Mouse (Mus musculus) CH12.LX (cell line): ENCODE results near the gene Smim27. TPM values are rescaled to one million over a fixed set of nuclear protein-coding genes. Genes with fewer than 3 reads are reported as not detected.

Source experiments
- DNase-seq: peaks from one replicate; pipeline ENCODE4 v3.0.0-alpha.2; 2013; ENCODE audit errors: extremely low read depth
- H3K27ac ChIP-seq: 2 replicates; pipeline ENCODE4 v1.5.1; 2012; ENCODE audit warnings: low read depth, mild to moderate bottlenecking, control low read depth, moderate library complexity; ENCODE audit not compliant: insufficient read depth
- H3K27me3 ChIP-seq: replicated peaks from 2 replicates; pipeline ENCODE3; 2012; ENCODE audit warnings: inconsistent platforms
- H3K36me3 ChIP-seq, 2 experiments: replicated peaks in 1 of 2; 2 replicates each; pipeline versions ENCODE3 to v1.6.1; 2012; ENCODE audit warnings: inconsistent platforms in 1 of 2, low read length in 1 of 2, mild to moderate bottlenecking in 1 of 2, mixed read lengths in 1 of 2, moderate library complexity in 1 of 2; ENCODE audit not compliant: control insufficient read depth in 1 of 2, insufficient read depth in 1 of 2
- H3K4me1 ChIP-seq, 2 experiments: 2 replicates each; pipeline ENCODE4 v1.6.1; 2012; ENCODE audit warnings: inconsistent platforms in 1 of 2, moderate library complexity in 1 of 2; ENCODE audit not compliant: insufficient read depth in 2 of 2, control insufficient read depth in 1 of 2
- H3K4me2 ChIP-seq: 2 replicates; pipeline ENCODE4 v1.6.1; 2012; ENCODE audit warnings: low read depth, mild to moderate bottlenecking, control low read depth; ENCODE audit not compliant: poor library complexity, insufficient read depth, severe bottlenecking
- H3K4me3 ChIP-seq, 3 experiments: fragments of 150-350 bp in 1 of 3; sonication (generic) in 1 of 3; replicated peaks in 1 of 3; 2 replicates each; pipeline versions ENCODE3 to v1.5.1; 2011 to 2012; ENCODE audit warnings: low read depth in 2 of 3, low read length in 2 of 3, mild to moderate bottlenecking in 2 of 3, moderate library complexity in 2 of 3, control low read depth in 1 of 3, improper control_type of control experiment in 1 of 3, inconsistent platforms in 1 of 3, mixed read lengths in 1 of 3; ENCODE audit not compliant: poor library complexity in 1 of 3
- H3K79me2 ChIP-seq: replicated peaks from 2 replicates; pipeline ENCODE4 v1.6.1; 2012; ENCODE audit warnings: mild to moderate bottlenecking, moderate library complexity; ENCODE audit not compliant: control insufficient read depth, poor library complexity, insufficient read depth, severe bottlenecking; ENCODE audit errors: extremely low read depth
- H3K9ac ChIP-seq: 2 replicates; pipeline ENCODE4 v1.6.1; 2012; ENCODE audit warnings: low read depth, mild to moderate bottlenecking, control low read depth, moderate library complexity; ENCODE audit not compliant: insufficient read depth
- H3K9me3 ChIP-seq: replicated peaks from 2 replicates; pipeline ENCODE3; 2012; ENCODE audit warnings: low read length, inconsistent platforms, mixed read lengths
- CHD1 ChIP-seq: IDR thresholded peaks from 2 replicates; pipeline ENCODE4 v1.6.1; 2012; ENCODE audit warnings: low read depth, low read length, improper control_type of control experiment, inconsistent platforms
- CTCF ChIP-seq, 2 experiments: IDR thresholded peaks in 1 of 2; conservative IDR thresholded peaks in 1 of 2; 2 replicates each; pipeline ENCODE4 v1.5.1; 2011 to 2012; ENCODE audit warnings: low read depth in 2 of 2, low read length in 2 of 2, improper control_type of control experiment in 1 of 2, inconsistent platforms in 1 of 2, mild to moderate bottlenecking in 1 of 2, moderate library complexity in 1 of 2
- E2F4 ChIP-seq: IDR thresholded peaks from 2 replicates; pipeline ENCODE4 v1.6.1; 2011; ENCODE audit warnings: low read depth, low read length, improper control_type of control experiment; ENCODE audit not compliant: insufficient replicate concordance
- ELF1 ChIP-seq: IDR thresholded peaks from 2 replicates; pipeline ENCODE4 v1.6.1; 2014; ENCODE audit warnings: low read depth, mild to moderate bottlenecking, inconsistent platforms, low read length, improper control_type of control experiment
- ETS1 ChIP-seq: conservative IDR thresholded peaks from 2 replicates; pipeline ENCODE4 v1.6.1; 2012; ENCODE audit warnings: low read depth, mild to moderate bottlenecking, inconsistent platforms, low read length, improper control_type of control experiment, moderate library complexity
- HCFC1 ChIP-seq: IDR thresholded peaks from 2 replicates; pipeline ENCODE4 v1.6.1; 2012; ENCODE audit warnings: low read depth, mild to moderate bottlenecking, inconsistent platforms, low read length, improper control_type of control experiment
- IRF4 ChIP-seq: IDR thresholded peaks from 2 replicates; pipeline ENCODE4 v1.6.1; 2014; ENCODE audit warnings: low read depth, mild to moderate bottlenecking, inconsistent platforms, low read length, improper control_type of control experiment
- JUN ChIP-seq: IDR thresholded peaks from 2 replicates; pipeline ENCODE4 v1.6.1; 2011; ENCODE audit warnings: low read depth, mild to moderate bottlenecking, low read length, improper control_type of control experiment, moderate library complexity; ENCODE audit not compliant: insufficient read depth
- KAT2A ChIP-seq: IDR thresholded peaks from 2 replicates; pipeline ENCODE4 v1.6.1; 2012; ENCODE audit warnings: low read length, improper control_type of control experiment, inconsistent platforms; ENCODE audit not compliant: insufficient replicate concordance
- MAZ ChIP-seq: IDR thresholded peaks from 2 replicates; pipeline ENCODE4 v1.6.1; 2012; ENCODE audit warnings: low read depth, mild to moderate bottlenecking, inconsistent platforms, low read length, improper control_type of control experiment, moderate library complexity
- NELFE ChIP-seq: IDR thresholded peaks from 2 replicates; pipeline ENCODE4 v1.6.1; 2011; ENCODE audit warnings: low read depth, low read length, improper control_type of control experiment
- PAX5 ChIP-seq: IDR thresholded peaks from 2 replicates; pipeline ENCODE4 v1.6.1; 2012; ENCODE audit warnings: low read length, inconsistent platforms, mixed read lengths
- POLR2A ChIP-seq: IDR thresholded peaks from 2 replicates; pipeline ENCODE4 v1.6.1; 2011; ENCODE audit warnings: low read depth, mild to moderate bottlenecking, improper control_type of control experiment, low read length
- POLR2AphosphoS2 ChIP-seq: IDR thresholded peaks from 2 replicates; pipeline ENCODE4 v1.6.1; 2011; ENCODE audit warnings: low read depth, low read length, improper control_type of control experiment
- SIN3A ChIP-seq: IDR thresholded peaks from 2 replicates; pipeline ENCODE4 v1.6.1; 2012; ENCODE audit warnings: low read length, improper control_type of control experiment, inconsistent platforms
- UBTF ChIP-seq: IDR thresholded peaks from 2 replicates; pipeline ENCODE4 v1.6.1; 2012; ENCODE audit warnings: low read depth, mild to moderate bottlenecking, inconsistent platforms, low read length, improper control_type of control experiment, moderate library complexity
- USF1 ChIP-seq: IDR thresholded peaks from 2 replicates; pipeline ENCODE4 v1.6.1; 2014; ENCODE audit warnings: low read depth, mild to moderate bottlenecking, inconsistent platforms, low read length, improper control_type of control experiment
- USF2 ChIP-seq: conservative IDR thresholded peaks from 2 replicates; pipeline ENCODE4 v1.6.1; 2011; ENCODE audit warnings: low read depth, low read length, improper control_type of control experiment
- ZC3H11A ChIP-seq: IDR thresholded peaks from 2 replicates; pipeline ENCODE4 v1.6.1; 2012; ENCODE audit warnings: low read depth, mild to moderate bottlenecking, inconsistent platforms, low read length, improper control_type of control experiment
- ZMIZ1 ChIP-seq: IDR thresholded peaks from 2 replicates; pipeline ENCODE4 v1.6.1; 2012; ENCODE audit warnings: low read depth, mild to moderate bottlenecking, inconsistent platforms, low read length, improper control_type of control experiment
- dilution Hi-C: fragments of 300-500 bp; cut with MboI; formaldehyde crosslinking; loops from 2 replicates; pipeline ENCODE4 v1.14.3; 2020; ENCODE audit warnings: low sequenced_read_pairs; ENCODE audit not compliant: extremely low pct_unique_long_range_greater_than_20kb, extremely low pct_ligation_motif_present
- in situ Hi-C: fragments of 300-500 bp; cut with MboI; formaldehyde crosslinking; loops from 3 replicates; pipeline ENCODE4 v1.14.3; 2019; ENCODE audit warnings: low sequenced_read_pairs, low pct_ligation_motif_present, low pct_unique_long_range_greater_than_20kb, mixed read lengths
- polyA plus RNA-seq: library from polyadenylated mRNA; unstranded; fragments of >175 nt; gene quantifications from 2 replicates; pipeline ENCODE4 v1.2.1, GENCODE M21; 2012; ENCODE audit warnings: low read depth; ENCODE audit not compliant: insufficient read length
- total RNA-seq, 2 experiments: library from RNA; depleted of rRNA; stranded (reverse); fragments of 300-350 nt in 1 of 2; fragments of >200 nt in 1 of 2; gene quantifications; 2 replicates each; pipeline ENCODE4 v1.2.3; 2012 to 2014

The Smim27 gene
- total and polyA plus RNA-seq, 3 experiments: 1.6 to 9.7 (median 6.5) TPM

DNA sequence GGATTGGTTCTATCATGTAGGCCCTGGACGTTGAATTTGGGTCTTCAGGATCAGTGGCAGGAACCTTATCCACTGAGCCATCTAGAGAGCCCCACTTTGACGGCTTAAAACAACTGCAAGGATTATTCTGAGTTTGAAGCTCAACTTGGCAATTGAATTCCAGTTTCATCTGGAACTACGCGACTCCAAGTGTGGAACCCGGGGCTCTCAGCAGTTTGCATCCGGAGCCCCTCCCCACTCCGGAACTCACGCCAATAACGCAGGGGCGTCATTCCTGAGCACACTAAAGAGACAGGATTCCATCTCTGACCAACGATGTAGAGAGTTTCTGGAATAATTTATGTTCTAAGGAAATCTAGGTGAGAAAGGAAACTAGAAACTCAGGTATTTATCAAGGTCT, 42.2 kb upstream of the Smim27 start:
- H3K27ac ChIP-seq: no peak overlapping the region
- peaks cover 10 to 38% of the 10 kb centered on the region in 2 experiments for H3K36me3 ChIP-seq
- in situ Hi-C loops: no loop called here
- dilution Hi-C loops: no loop called here
- DNase-seq: no peak
- no peaks in the 10 kb centered on the region for H3K27me3 ChIP-seq
- H3K4me2 ChIP-seq: no peak overlapping the region
- no peaks in the 10 kb centered on the region; the same call in 1 of the 2 replicates for H3K79me2 ChIP-seq
- peaks cover 0 to 5% of the 10 kb centered on the region in 2 experiments; a peak in 2 of 4 replicates for H3K4me1 ChIP-seq
- H3K9ac ChIP-seq: no peak overlapping the region
- no peaks in the 10 kb centered on the region for H3K9me3 ChIP-seq
- TF ChIP-seq NELFE: no peak
- no peak for TF ChIP-seq SIN3A
- TF ChIP-seq ELF1: no peak
- TF ChIP-seq PAX5: no peak
- TF ChIP-seq JUN: no peak
- no peak for TF ChIP-seq KAT2A
- no peak for TF ChIP-seq POLR2A
- TF ChIP-seq POLR2AphosphoS2: no peak
- TF ChIP-seq ZC3H11A: no peak
- TF ChIP-seq, all 38 proteins: peak for 0
- no peak overlapping the region for H3K4me3 ChIP-seq

DNA sequence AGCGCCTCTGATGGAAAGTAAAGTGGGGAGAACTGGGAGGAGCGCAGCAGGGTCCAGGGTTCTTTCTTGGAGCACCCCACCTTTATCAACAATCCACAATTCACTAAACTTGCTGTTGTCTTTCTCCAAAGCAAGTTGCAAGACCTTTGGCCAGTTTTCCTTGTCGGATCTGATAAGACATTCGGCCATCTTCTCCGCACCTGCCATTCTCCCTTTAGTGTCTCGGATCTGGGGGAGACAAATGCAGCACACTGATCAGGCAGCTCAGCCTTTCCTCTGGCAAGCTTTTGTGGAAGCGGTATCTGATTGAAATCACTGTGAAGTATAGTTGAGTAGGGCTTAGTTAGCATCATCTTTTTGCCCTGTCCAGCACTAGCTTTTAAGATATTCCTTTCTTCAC, 41.5 kb upstream of the Smim27 start:
- in situ Hi-C loops (no loop called here), dilution Hi-C loops (no loop called here)
- peaks cover 7 to 32% of the 10 kb centered on the region in 2 experiments for H3K36me3 ChIP-seq
- no peaks in the 10 kb centered on the region for H3K27me3 ChIP-seq
- TF ChIP-seq USF1: no peak
- no peak for TF ChIP-seq IRF4
- TF ChIP-seq ETS1: no peak
- TF ChIP-seq USF2: no peak
- no peak for TF ChIP-seq HCFC1
- no peak for TF ChIP-seq ZMIZ1
- TF ChIP-seq E2F4: no peak
- no peak for TF ChIP-seq CHD1
- no peak for TF ChIP-seq CTCF (conservative IDR thresholded peaks at IDR 0.05 in 1 of 2, IDR thresholded peaks at IDR 0.05 in 1 of 2; ENCODE audit: low read depth in 2 of 2, low read length in 2 of 2)
- no peak for TF ChIP-seq PAX5
- no peak for TF ChIP-seq UBTF
- TF ChIP-seq POLR2AphosphoS2: no peak
- TF ChIP-seq MAZ: no peak
- no peak overlapping the region for H3K9ac ChIP-seq
- H3K27ac ChIP-seq: no peak overlapping the region
- no peak overlapping the region for H3K4me3 ChIP-seq
- H3K9me3 ChIP-seq: no peaks in the 10 kb centered on the region
- H3K4me2 ChIP-seq: no peak overlapping the region
- no peak for DNase-seq
- peaks cover 0 to 5% of the 10 kb centered on the region in 2 experiments; a peak in 2 of 4 replicates for H3K4me1 ChIP-seq
- no peaks in the 10 kb centered on the region; the same call in 1 of the 2 replicates for H3K79me2 ChIP-seq
